Mouse (Mus musculus) lung, adult 2 months (tissue): ENCODE measurements at regions not wholly inside any gene's neighbourhood (a gene's known extent, or its start where the extent isn't known, plus 50 kb on each side); places are given as distances from the start of the nearest gene placed in this dataset.

ENCODE experiments used
- CTCF ChIP-seq: fragments of 200-500 bp; IDR thresholded peaks from 2 replicates; pipeline ENCODE4 v1.5.1; 2011; ENCODE audit warnings: mild to moderate bottlenecking, low read length, control low read depth; ENCODE audit not compliant: insufficient read depth
- POLR2A ChIP-seq: fragments of 200-500 bp; IDR thresholded peaks from 2 replicates; pipeline ENCODE4 v1.6.1; 2011; ENCODE audit warnings: low read depth, mild to moderate bottlenecking, control low read depth, low read length, borderline replicate concordance; ENCODE audit errors: extremely low read depth

DNA sequence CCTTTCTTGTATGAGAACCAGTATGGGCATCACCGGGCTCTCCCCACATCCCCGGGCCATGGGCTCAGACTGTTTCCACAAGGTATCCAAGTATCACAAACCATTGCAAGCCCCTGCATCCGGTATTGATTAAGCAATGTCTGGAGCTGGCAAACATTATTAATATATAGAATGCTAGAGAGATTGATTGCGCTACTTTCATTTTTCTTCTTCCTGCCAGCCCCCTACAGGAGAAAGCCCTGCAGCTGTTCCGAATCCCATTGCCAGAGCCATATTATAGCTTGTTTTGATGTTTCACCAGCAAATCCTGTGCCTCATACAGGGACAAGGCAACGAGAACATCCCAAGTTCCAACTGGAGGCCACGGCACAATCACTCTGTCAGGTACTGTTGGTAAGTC is 253.4 kb upstream of the Nt5e start:
- no peak for TF ChIP-seq CTCF
- TF ChIP-seq POLR2A = no peak
